Mouse (Mus musculus) ES-Bruce4 (cell line): Measurements from ENCODE around the gene Nt5e.

Source experiments
- CTCF ChIP-seq: IDR thresholded peaks from one replicate; pipeline ENCODE4 v1.8.1; 2011; ENCODE audit warnings: low read depth, low read length
- EP300 ChIP-seq: IDR thresholded peaks from 2 replicates; pipeline ENCODE4 v1.6.1; 2011; ENCODE audit warnings: low read depth, low read length; ENCODE audit not compliant: insufficient read depth
- POLR2A ChIP-seq: IDR thresholded peaks from one replicate; pipeline ENCODE4 v1.8.1; 2011; ENCODE audit warnings: low read length; ENCODE audit not compliant: insufficient read depth

- TF ChIP-seq POLR2A: no peak
- no peak for TF ChIP-seq CTCF
- no peak for TF ChIP-seq EP300
These were observed 39.8 kb downstream of the Nt5e start for GRCm38 (mm10) chr9:88366819-88367218.
